Mouse (Mus musculus) urinary bladder, postnatal 10 days (tissue): ENCODE results near the gene Sergef.
"Not testable (repeated sequence)": the region's sequence is repeated elsewhere in the genome, so short reads cannot be mapped to it uniquely, and the experiment has no call there.

Experiments
- DNase-seq: peaks from one replicate; pipeline ENCODE4 v3.0.0; 2022; ENCODE audit warnings: low spot score

Sergef gene

GRCm38 (mm10) chr7:46639692-46640031 is at the start of gene Sergef:
Sergef (minus strand) TSS chr7:46639807.
- DNase-seq = peak; percentile 49

DNA sequence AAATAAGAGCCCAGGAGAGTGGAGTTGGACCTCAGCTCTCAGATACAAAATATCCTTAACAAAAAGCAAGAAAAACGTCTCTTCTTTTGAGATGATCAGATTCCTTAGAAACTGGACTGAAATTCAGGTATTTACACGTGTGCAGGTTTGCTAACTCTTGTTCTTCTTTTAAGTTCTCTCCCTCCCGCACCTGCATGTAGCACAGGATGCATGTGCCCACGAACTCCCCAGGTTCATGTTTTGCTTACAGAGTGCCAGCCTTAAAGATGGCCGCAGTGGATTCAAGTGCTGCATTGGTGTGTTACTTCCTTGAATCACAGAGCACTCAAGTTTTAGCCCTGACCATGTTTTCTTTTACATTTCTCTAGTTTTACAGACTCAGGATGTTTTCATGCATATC is 47.2 kb upstream of the Sergef start:
- no peak for DNase-seq

- no peak for DNase-seq
Measured at GRCm38 (mm10) chr7:46680732-46681131, 41.1 kb upstream of the Sergef start.

DNA sequence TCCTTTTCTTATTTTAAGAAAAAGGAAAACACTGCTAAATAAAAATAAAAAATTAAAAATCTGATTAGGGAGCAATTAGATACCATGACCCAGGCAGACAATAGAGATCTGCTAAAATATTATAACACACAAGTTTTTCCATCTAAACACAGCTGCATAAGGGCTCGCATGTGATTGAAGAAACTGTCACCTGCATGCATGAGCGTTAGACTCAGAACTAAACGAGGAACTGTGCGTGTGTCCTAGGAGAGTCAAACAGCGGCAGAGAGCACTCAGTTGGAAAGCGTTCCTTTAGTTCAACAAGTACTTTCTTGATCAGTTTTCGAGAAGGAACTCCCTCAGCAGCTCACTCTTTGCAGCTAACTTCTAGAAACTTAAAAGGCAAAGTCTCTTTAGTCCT is 39.4 kb upstream of the Sergef start:
- DNase-seq = not testable (repeated sequence)

GRCm38 (mm10) chr7:46678417-46678816 is 38.8 kb upstream of the Sergef start:
- no peak for DNase-seq

DNA sequence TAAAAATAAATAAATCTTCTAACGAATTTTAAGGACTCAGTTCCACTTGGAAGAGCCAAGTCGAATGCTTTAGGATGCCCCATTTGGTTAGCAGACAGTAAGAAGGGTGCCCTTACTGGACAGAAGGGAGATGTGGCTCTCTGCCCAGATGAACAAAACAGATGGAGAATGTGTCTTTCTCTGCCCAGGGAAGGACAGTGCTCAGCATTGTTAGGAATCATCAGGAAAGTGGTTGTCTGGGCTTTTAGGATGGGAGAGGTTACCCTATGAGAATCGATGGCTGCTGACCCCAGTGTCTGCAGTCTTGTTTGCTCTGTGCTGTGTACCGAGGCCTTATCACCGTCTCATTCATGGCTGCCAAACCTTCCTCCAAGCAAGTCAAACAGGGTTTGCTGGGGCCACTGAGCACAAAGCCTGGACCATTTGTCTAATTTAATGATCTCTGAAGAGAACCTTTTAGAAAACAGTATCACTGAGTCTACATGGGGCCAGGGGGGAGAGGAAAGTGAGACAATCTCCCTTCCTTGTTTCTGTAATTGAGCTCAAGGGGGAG is 37.3 kb upstream of the Sergef start:
- no peak for DNase-seq

DNA sequence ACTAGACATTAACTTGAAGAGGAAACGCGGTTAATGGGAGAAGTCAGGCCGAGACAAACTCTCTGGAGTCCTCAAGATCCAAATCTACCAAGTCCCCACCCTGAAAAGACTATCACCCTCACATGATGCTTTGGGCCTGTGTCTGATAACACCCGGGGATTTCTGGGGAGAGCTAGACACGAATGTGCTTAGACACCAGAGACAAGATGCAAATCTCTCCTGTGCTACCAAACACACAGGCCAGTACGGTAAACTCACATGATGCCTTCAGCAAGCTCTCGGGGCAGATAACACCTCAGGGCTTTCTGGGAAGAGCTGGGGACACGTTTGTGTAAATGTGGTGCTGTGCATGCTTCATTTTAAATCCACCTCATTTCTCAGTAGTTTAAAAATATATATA is 36.3 kb upstream of the Sergef start:
- DNase-seq = no peak

GRCm38 (mm10) chr7:46675061-46675460 is 35.5 kb upstream of the Sergef start:
- no peak for DNase-seq

GRCm38 (mm10) chr7:46672160-46672672 is 32.6 kb upstream of the Sergef start, which contains the start of gene Tph1:
Tph1 (minus strand) TSS chr7:46672537.
- no peak for DNase-seq

- no peak for DNase-seq
Measured at GRCm38 (mm10) chr7:46667256-46667655, 27.6 kb upstream of the Sergef start.

- DNase-seq = no peak
Measured at GRCm38 (mm10) chr7:46665236-46665635, 25.6 kb upstream of the Sergef start.

- no peak for DNase-seq
Measured at GRCm38 (mm10) chr7:46661591-46662090, 22.0 kb upstream of the Sergef start.

DNA sequence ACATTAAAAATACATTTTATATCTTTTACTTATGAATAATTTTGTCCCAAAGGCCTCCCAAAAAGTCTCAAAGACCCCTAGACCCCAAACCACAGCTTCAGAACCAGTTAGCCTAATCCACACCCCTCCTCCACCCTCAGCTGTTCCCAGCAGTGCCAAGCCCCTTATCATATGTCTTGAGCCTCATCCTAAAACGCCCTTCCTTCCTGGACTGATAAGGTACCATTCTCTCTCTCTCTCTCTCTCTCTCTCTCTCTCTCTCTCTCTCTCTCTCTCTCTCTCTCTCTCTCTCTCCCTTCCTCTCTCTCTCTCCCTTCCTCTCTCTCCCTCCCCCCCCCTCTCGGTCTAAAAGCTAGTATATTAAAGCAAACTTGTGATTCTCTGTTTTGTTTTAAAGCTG is 12.7 kb upstream of the Sergef start:
- DNase-seq = no peak

GRCm38 (mm10) chr7:46650231-46650630 is 10.6 kb upstream of the Sergef start:
- DNase-seq = not testable (repeated sequence)

GRCm38 (mm10) chr7:46648431-46649140 is 9.0 kb upstream of the Sergef start:
- DNase-seq = no peak

DNA sequence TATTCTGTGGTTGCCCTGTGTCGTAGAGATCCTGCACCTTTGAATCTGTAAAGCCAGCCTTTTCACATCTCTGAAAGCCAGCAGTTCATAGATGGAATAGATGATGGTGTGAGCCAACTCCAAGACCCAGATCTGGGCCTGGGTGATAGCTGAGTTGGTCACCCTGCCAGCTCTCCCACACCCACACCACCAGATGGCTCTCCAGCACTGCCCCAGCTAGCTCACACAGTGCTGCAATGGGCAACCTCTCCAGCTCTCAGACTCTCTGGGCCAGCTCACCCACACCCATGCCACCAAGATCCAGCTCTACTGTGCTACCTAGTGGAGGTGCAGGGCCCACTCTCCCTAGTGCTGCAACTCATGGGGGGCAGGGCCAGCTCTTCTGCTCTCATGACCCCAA is 3.6 kb upstream of the Sergef start:
- no peak for DNase-seq

DNA sequence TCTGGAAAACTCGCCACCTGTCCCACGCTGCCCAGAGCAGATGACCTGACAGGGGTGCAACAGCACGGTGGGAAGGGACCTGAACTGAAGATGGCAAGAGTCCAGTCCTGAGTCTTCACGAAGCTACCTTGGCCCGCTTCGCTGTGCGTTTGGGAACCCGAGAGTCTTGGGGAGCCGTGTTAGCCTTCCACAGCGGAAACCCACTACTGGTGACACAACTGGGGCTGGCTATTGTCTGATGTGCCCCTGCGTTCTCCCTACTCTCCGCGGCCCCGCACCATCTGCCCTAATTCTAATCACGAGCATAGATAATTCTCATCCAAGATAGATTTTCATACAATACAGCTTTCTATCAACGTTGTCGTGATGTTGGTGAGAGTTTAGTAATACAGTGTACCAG is 455 bp upstream of the Sergef start:
- no peak for DNase-seq

DNA sequence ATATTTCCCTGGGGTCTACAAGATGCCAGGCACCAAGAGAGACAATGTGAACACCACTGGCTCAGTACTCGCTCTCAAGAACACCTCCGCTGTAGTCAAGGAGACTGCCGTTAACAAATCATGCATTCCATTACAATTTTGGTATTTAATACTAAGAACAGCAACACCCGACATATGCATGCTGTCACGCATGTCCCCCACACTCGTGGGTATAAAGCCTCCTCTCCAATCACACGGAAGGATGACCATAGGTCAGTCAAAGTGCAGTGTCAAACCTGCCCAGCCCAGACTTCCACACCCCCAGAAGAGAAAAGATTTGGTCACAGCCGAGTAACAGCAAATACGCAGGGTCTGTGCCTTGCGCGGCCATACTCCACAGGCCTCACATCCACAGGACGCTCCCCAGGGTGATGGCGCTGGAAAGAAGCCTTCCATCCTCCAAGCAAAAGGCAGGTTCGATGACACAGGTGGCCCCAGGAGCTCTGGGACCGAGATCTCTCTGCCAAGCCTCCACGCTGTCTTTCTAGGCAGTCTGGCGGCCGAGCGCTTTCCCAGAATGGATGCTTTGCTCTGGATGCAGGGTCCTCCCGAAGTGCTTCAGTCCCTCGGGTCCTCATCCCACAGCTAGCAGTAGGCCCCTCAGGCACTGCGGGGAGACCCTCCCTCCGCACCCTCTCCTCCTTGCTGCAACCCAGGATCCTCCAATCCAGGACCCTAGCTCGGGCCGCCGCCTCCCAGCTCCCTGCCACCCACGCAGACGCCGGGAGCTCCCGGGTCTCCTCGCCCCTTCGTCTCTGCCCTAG is 517 bp downstream of the Sergef start:
- DNase-seq = no peak

GRCm38 (mm10) chr7:46628375-46628975 is 11.1 kb downstream of the Sergef start:
- DNase-seq = no peak

- no peak for DNase-seq
Measured at GRCm38 (mm10) chr7:46623979-46624378, 15.6 kb downstream of the Sergef start.

GRCm38 (mm10) chr7:46618416-46619110 is 21.0 kb downstream of the Sergef start:
- DNase-seq = no peak
